Mouse (Mus musculus): ENCODE results near the gene Tnfrsf8. TPM values are rescaled to one million over a fixed set of nuclear protein-coding genes. Genes with fewer than 3 reads are reported as not detected.

Tnfrsf8 gene
- total and polyA plus RNA-seq, 2 experiments, result 0.02 to 0.09 TPM

DNA sequence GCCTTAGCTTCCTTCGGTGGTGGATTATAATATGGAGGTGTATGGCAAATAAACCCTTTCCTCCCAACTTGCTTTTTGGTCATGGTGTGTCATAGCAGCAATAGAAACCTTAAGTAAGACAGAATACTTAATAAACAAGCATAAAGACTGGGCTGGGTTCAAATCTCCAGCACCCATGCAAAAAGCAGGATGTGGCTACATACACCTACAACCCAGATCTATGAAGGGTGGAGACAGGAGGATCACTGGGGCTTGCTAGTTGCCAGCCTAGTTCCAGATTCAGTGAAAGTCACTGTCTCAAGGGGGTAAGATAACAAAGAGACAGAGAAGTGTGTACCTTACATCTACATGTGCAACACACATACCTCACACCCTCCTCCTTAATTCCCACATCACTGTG, 51.4 kb downstream of the Tnfrsf8 start:
- no peak for DNase-seq (ENCODE audit: extremely low read depth, low read depth, low spot score)
- no peak overlapping the region for H3K4me3 ChIP-seq (ENCODE audit: insufficient read depth, low read depth, low read length)
- H3K36me3 ChIP-seq (ENCODE audit: control insufficient read depth, insufficient read depth, low read length), result no peaks in the 10 kb centered on the region
- TF ChIP-seq CTCF (IDR thresholded peaks at IDR 0.05; ENCODE audit: low read depth, low read length) (no peak), POLR2A (IDR thresholded peaks at IDR 0.05; ENCODE audit: extremely low read depth, insufficient read depth, low read length) (no peak)
- H3K27ac ChIP-seq (replicated peaks; ENCODE audit: insufficient read depth, low read depth, low read length), result no peak overlapping the region
- H3K9ac ChIP-seq (ENCODE audit: low read depth, low read length), result no peak overlapping the region
- no peaks in the 10 kb centered on the region for H3K79me2 ChIP-seq (ENCODE audit: control insufficient read depth, insufficient read depth, low read length)
- no peaks in the 10 kb centered on the region for H3K27me3 ChIP-seq (ENCODE audit: control insufficient read depth, insufficient read depth, low read length)
- H3K4me1 ChIP-seq (ENCODE audit: control insufficient read depth, insufficient read depth, low read length), result no peaks in the 10 kb centered on the region
- 100% methylated on average over 1 of the region's 1 CpGs for WGBS

- no peak overlapping the region for H3K4me3 ChIP-seq (ENCODE audit: insufficient read depth, low read depth, low read length)
- WGBS, result 87% methylated on average over 5 of the region's 5 CpGs
- TF ChIP-seq POLR2A (IDR thresholded peaks at IDR 0.05; ENCODE audit: extremely low read depth, insufficient read depth, low read length) (no peak), CTCF (IDR thresholded peaks at IDR 0.05; ENCODE audit: low read depth, low read length) (no peak)
These were observed 54.2 kb downstream of the Tnfrsf8 start for GRCm38 (mm10) chr4:145260802-145261201.

DNA sequence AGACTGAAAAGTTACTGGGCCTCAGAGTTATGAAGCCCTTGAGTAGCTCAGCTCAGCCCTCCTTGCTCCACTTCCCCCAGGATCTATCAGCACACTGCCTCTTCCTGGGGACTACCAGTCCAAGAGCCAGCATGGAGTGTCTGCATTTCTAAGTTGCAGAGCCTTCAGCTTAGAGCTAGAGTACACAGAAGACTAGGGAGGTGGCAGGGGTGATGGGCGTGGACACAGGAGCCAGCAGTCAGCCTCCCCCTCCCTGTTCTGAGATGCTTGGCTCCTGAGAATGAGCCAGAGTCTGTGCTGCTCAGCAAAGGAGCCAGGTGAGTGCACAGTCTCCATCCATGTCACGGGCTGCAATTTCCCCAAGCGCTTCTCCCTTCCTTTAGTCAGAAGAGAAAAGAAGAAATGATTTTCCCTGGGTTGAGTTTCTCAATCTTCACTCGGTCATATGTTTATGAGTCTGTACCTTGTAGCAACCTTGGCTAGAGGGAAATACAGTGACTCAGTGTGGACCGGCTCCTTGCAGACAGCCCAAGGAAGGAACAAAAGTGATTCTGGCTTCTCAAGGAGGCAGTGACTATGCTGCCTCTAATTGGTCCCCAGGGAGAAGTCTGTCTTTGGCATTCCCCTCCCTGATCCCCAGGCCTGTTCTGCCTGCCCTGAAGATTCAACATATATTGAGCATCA, 57.1 kb downstream of the Tnfrsf8 start:
- Histone ChIP-seq H3K36me3 (ENCODE audit: control insufficient read depth, insufficient read depth, low read length) (no peaks in the 10 kb centered on the region), H3K27me3 (ENCODE audit: control insufficient read depth, insufficient read depth, low read length) (no peaks in the 10 kb centered on the region), H3K4me3 (ENCODE audit: insufficient read depth, low read depth, low read length) (no peak overlapping the region), H3K4me1 (ENCODE audit: control insufficient read depth, insufficient read depth, low read length) (no peaks in the 10 kb centered on the region; the same call in 1 of the 2 replicates), H3K9ac (ENCODE audit: low read depth, low read length) (no peak overlapping the region), H3K27ac (replicated peaks; ENCODE audit: insufficient read depth, low read depth, low read length) (no peak overlapping the region), H3K79me2 (ENCODE audit: control insufficient read depth, insufficient read depth, low read length) (no peaks in the 10 kb centered on the region)
- TF ChIP-seq POLR2A (IDR thresholded peaks at IDR 0.05; ENCODE audit: extremely low read depth, insufficient read depth, low read length) (no peak), CTCF (IDR thresholded peaks at IDR 0.05; ENCODE audit: low read depth, low read length) (no peak)
- WGBS, result 82% methylated on average over 5 of the region's 5 CpGs
- no peak for DNase-seq (ENCODE audit: extremely low read depth, low read depth, low spot score)

More at GRCm38 (mm10) chr4:145260802-145261201, 54.2 kb downstream of the Tnfrsf8 start:
- H3K27me3 ChIP-seq (ENCODE audit: control insufficient read depth, insufficient read depth, low read length), result no peaks in the 10 kb centered on the region
- no peak overlapping the region for H3K9ac ChIP-seq (ENCODE audit: low read depth, low read length)
- H3K4me1 ChIP-seq (ENCODE audit: control insufficient read depth, insufficient read depth, low read length), result no peaks in the 10 kb centered on the region
- no peaks in the 10 kb centered on the region for H3K36me3 ChIP-seq (ENCODE audit: control insufficient read depth, insufficient read depth, low read length)
- no peaks in the 10 kb centered on the region for H3K79me2 ChIP-seq (ENCODE audit: control insufficient read depth, insufficient read depth, low read length)
- H3K27ac ChIP-seq (replicated peaks; ENCODE audit: insufficient read depth, low read depth, low read length), result no peak overlapping the region
- DNase-seq (ENCODE audit: extremely low read depth, low read depth, low spot score), result no peak

- no peaks in the 10 kb centered on the region for H3K79me2 ChIP-seq (ENCODE audit: control insufficient read depth, insufficient read depth, low read length)
- H3K36me3 ChIP-seq (ENCODE audit: control insufficient read depth, insufficient read depth, low read length), result no peaks in the 10 kb centered on the region
- no peaks in the 10 kb centered on the region for H3K27me3 ChIP-seq (ENCODE audit: control insufficient read depth, insufficient read depth, low read length)
- TF ChIP-seq POLR2A (IDR thresholded peaks at IDR 0.05; ENCODE audit: extremely low read depth, insufficient read depth, low read length) (no peak), CTCF (IDR thresholded peaks at IDR 0.05; ENCODE audit: low read depth, low read length) (no peak)
- DNase-seq (ENCODE audit: extremely low read depth, low read depth, low spot score), result no peak
- no peak overlapping the region for H3K4me3 ChIP-seq (ENCODE audit: insufficient read depth, low read depth, low read length)
- no peak overlapping the region for H3K9ac ChIP-seq (ENCODE audit: low read depth, low read length)
- 95% methylated on average over 5 of the region's 5 CpGs for WGBS
- H3K4me1 ChIP-seq (ENCODE audit: control insufficient read depth, insufficient read depth, low read length), result no peaks in the 10 kb centered on the region; the same call in 1 of the 2 replicates
- H3K27ac ChIP-seq (replicated peaks; ENCODE audit: insufficient read depth, low read depth, low read length), result no peak overlapping the region
These were observed 58.8 kb downstream of the Tnfrsf8 start for GRCm38 (mm10) chr4:145256144-145256543.

GRCm38 (mm10) chr4:145254418-145254817, 60.5 kb downstream of the Tnfrsf8 start:
- no peak for DNase-seq (ENCODE audit: extremely low read depth, low read depth, low spot score)
- Histone ChIP-seq H3K27me3 (ENCODE audit: control insufficient read depth, insufficient read depth, low read length) (no peaks in the 10 kb centered on the region), H3K4me3 (ENCODE audit: insufficient read depth, low read depth, low read length) (no peak overlapping the region), H3K36me3 (ENCODE audit: control insufficient read depth, insufficient read depth, low read length) (no peaks in the 10 kb centered on the region), H3K4me1 (ENCODE audit: control insufficient read depth, insufficient read depth, low read length) (no peaks in the 10 kb centered on the region; the same call in 1 of the 2 replicates), H3K27ac (replicated peaks; ENCODE audit: insufficient read depth, low read depth, low read length) (no peak overlapping the region), H3K79me2 (ENCODE audit: control insufficient read depth, insufficient read depth, low read length) (no peaks in the 10 kb centered on the region), H3K9ac (ENCODE audit: low read depth, low read length) (no peak overlapping the region)
- 16% methylated on average over 13 of the region's 13 CpGs for WGBS
- no peak for TF ChIP-seq CTCF (IDR thresholded peaks at IDR 0.05; ENCODE audit: low read depth, low read length)
- no peak for TF ChIP-seq POLR2A (IDR thresholded peaks at IDR 0.05; ENCODE audit: extremely low read depth, insufficient read depth, low read length)

DNA sequence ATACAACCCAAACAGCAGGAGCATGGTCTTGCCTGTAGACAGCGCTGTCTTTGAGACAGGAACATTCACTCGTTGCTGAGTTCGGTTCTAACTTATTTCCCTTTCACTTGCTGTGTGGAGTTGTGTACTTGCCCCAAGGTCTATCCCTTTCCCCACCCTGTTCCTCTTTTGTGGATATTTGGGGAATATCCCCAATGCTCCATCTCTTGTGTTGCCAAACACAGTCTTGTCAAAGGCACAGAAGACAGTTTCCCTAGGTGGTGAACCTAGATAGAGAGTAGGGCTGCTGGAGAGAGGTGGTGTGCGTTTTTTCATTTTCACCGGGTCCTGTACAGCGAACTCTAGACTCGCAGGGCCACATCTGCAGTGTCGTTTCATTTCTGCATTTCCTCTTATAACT, 62.4 kb downstream of the Tnfrsf8 start:
- Histone ChIP-seq H3K4me1 (ENCODE audit: control insufficient read depth, insufficient read depth, low read length) (no peaks in the 10 kb centered on the region; the same call in 1 of the 2 replicates), H3K9ac (ENCODE audit: low read depth, low read length) (no peak overlapping the region), H3K27me3 (ENCODE audit: control insufficient read depth, insufficient read depth, low read length) (no peaks in the 10 kb centered on the region), H3K79me2 (ENCODE audit: control insufficient read depth, insufficient read depth, low read length) (no peaks in the 10 kb centered on the region), H3K27ac (replicated peaks; ENCODE audit: insufficient read depth, low read depth, low read length) (no peak overlapping the region), H3K36me3 (ENCODE audit: control insufficient read depth, insufficient read depth, low read length) (no peaks in the 10 kb centered on the region), H3K4me3 (ENCODE audit: insufficient read depth, low read depth, low read length) (no peak overlapping the region)
- 80% methylated on average over 8 of the region's 8 CpGs for WGBS
- DNase-seq (ENCODE audit: extremely low read depth, low read depth, low spot score), result no peak
- TF ChIP-seq POLR2A (IDR thresholded peaks at IDR 0.05; ENCODE audit: extremely low read depth, insufficient read depth, low read length), result no peak
- no peak for TF ChIP-seq CTCF (IDR thresholded peaks at IDR 0.05; ENCODE audit: low read depth, low read length)

Measured in liver, adult 2 months (tissue).